Mouse (Mus musculus) heart, embryonic 13.5 days (tissue): ENCODE measurements around the gene Psap. TPM values are rescaled to one million over a fixed set of nuclear protein-coding genes. Genes with fewer than 3 reads are reported as not detected.
A peak's percentile ranks its signal among the peaks of the same experiment; 100 is the strongest.
"Not testable (repeated sequence)": the region's sequence is repeated elsewhere in the genome, so short reads cannot be mapped to it uniquely, and the experiment has no call there.

Experiments
- ATAC-seq: fragments of 200-750 bp; cut with Nextera tagmentation; 2 replicates; pipeline ENCODE4 v1.8.0; 2017; ENCODE audit warnings: moderate TSS enrichment; ENCODE audit not compliant: insufficient number of reproducible peaks, low FRiP score, low TSS enrichment; ENCODE audit errors: extremely low read depth
- H3K27ac ChIP-seq: fragments of 300-500 bp; sonication (generic); replicated peaks from 2 replicates; pipeline ENCODE4 v1.5.1; 2015; ENCODE audit warnings: moderate library complexity, mild to moderate bottlenecking, inconsistent platforms
- H3K27me3 ChIP-seq: fragments of 300-500 bp; sonication (generic); replicated peaks from 2 replicates; pipeline ENCODE4 v1.6.1; 2015; ENCODE audit warnings: mild to moderate bottlenecking, inconsistent platforms
- H3K36me3 ChIP-seq: fragments of 300-500 bp; sonication (generic); 2 replicates; pipeline ENCODE4 v1.6.1; 2015; ENCODE audit warnings: mild to moderate bottlenecking, inconsistent platforms
- H3K4me1 ChIP-seq: fragments of 300-500 bp; sonication (generic); 2 replicates; pipeline ENCODE4 v1.6.1; 2015; ENCODE audit warnings: inconsistent platforms
- H3K4me2 ChIP-seq: fragments of 300-500 bp; sonication (generic); 2 replicates; pipeline ENCODE4 v1.6.1; 2015; ENCODE audit warnings: inconsistent platforms, mild to moderate bottlenecking, moderate library complexity
- H3K4me3 ChIP-seq: fragments of 300-500 bp; sonication (generic); 2 replicates; pipeline ENCODE4 v1.5.1; 2015; ENCODE audit warnings: moderate library complexity, mild to moderate bottlenecking, inconsistent platforms
- H3K9ac ChIP-seq: fragments of 300-500 bp; sonication (generic); 2 replicates; pipeline ENCODE4 v1.6.1; 2015; ENCODE audit warnings: inconsistent platforms, mild to moderate bottlenecking, moderate library complexity
- H3K9me3 ChIP-seq: fragments of 300-500 bp; sonication (generic); 2 replicates; pipeline ENCODE4 v1.6.1; 2016; ENCODE audit warnings: inconsistent platforms
- WGBS: fragments of 180-500 bp; shearing (Covaris S2); methylation state at CpG from one replicate; pipeline ENCODE4 v1.1.7; 2015; ENCODE audit warnings: mixed read lengths; 5-methylcytosine and 5-hydroxymethylcytosine counted together
- polyA plus RNA-seq: library from polyadenylated mRNA; unstranded; fragments of >200 nt; fragmentation: Nextera tagmentation; extraction: Ambion mirVana; gene quantifications from 2 replicates; pipeline ENCODE4 v1.2.1, GENCODE M21; 2015

Psap gene
- 95.7 and 102 TPM in 2 replicates for polyA plus RNA-seq

- peak within 1 kb of the TSS; percentile 91 for H3K4me2 ChIP-seq
- no peaks in the 10 kb centered on the region for H3K9me3 ChIP-seq
- WGBS = 2% methylated on average over 54 of the region's 54 CpGs
- peaks cover 41% of the 10 kb centered on the region for H3K4me1 ChIP-seq
- H3K27me3 ChIP-seq = no peaks in the 10 kb centered on the region
- H3K27ac ChIP-seq = peak within 1 kb of the TSS; percentile 85
- peak within 1 kb of the TSS; percentile 88 for H3K4me3 ChIP-seq
- peak within 1 kb of the TSS; percentile 89 for H3K9ac ChIP-seq
- H3K36me3 ChIP-seq = 0 out of 2 replicates have a peak, but pooled peaks cover 8% of the 10 kb centered on the region
- peak; percentile 86 for ATAC-seq
These were observed at the start of gene Psap for GRCm38 (mm10) chr10:60277207-60278005. Gene Psap (plus strand): TSS chr10:60277627.

- WGBS = 63% methylated on average over 4 of the region's 4 CpGs
- H3K36me3 ChIP-seq = no peaks in the 10 kb centered on the region
These were observed 49.8 kb upstream of the Psap start for GRCm38 (mm10) chr10:60227666-60228065.

GRCm38 (mm10) chr10:60229113-60229512 lies 48.3 kb upstream of the Psap start:
- 85% methylated on average over 6 of the region's 6 CpGs for WGBS
- ATAC-seq = no peak
- Histone ChIP-seq H3K4me2 (no peak overlapping the region), H3K27ac (no peak overlapping the region), H3K4me3 (no peak overlapping the region), H3K27me3 (peaks cover 31% of the 10 kb centered on the region), H3K4me1 (no peaks in the 10 kb centered on the region), H3K9me3 (no peaks in the 10 kb centered on the region), H3K36me3 (no peaks in the 10 kb centered on the region), H3K9ac (no peak overlapping the region)

More at GRCm38 (mm10) chr10:60227666-60228065, 49.8 kb upstream of the Psap start:
- no peak overlapping the region for H3K27ac ChIP-seq
- H3K4me3 ChIP-seq = no peak overlapping the region
- no peak overlapping the region for H3K4me2 ChIP-seq
- peaks cover 39% of the 10 kb centered on the region for H3K27me3 ChIP-seq
- no peaks in the 10 kb centered on the region for H3K9me3 ChIP-seq
- no peak overlapping the region for H3K9ac ChIP-seq
- H3K4me1 ChIP-seq = no peaks in the 10 kb centered on the region
- no peak for ATAC-seq

GRCm38 (mm10) chr10:60230321-60231088 lies 46.9 kb upstream of the Psap start:
- H3K9me3 ChIP-seq = no peaks in the 10 kb centered on the region
- H3K4me1 ChIP-seq = no peaks in the 10 kb centered on the region
- no peak overlapping the region for H3K4me3 ChIP-seq
- no peak for ATAC-seq
- no peak overlapping the region for H3K9ac ChIP-seq
- no peaks in the 10 kb centered on the region for H3K36me3 ChIP-seq
- 70% methylated on average over 6 of the region's 6 CpGs for WGBS
- H3K27ac ChIP-seq = no peak overlapping the region
- H3K4me2 ChIP-seq = no peak overlapping the region
- H3K27me3 ChIP-seq = peaks cover 27% of the 10 kb centered on the region

GRCm38 (mm10) chr10:60234006-60234405 lies 43.4 kb upstream of the Psap start:
- no peaks in the 10 kb centered on the region for H3K36me3 ChIP-seq
- no peak overlapping the region for H3K4me3 ChIP-seq
- no peaks in the 10 kb centered on the region for H3K9me3 ChIP-seq
- H3K27ac ChIP-seq = no peak overlapping the region
- no peaks in the 10 kb centered on the region for H3K4me1 ChIP-seq
- 71% methylated on average over 9 of the region's 9 CpGs for WGBS
- no peak overlapping the region for H3K4me2 ChIP-seq
- ATAC-seq = no peak
- H3K27me3 ChIP-seq = peaks cover 14% of the 10 kb centered on the region
- no peak overlapping the region for H3K9ac ChIP-seq

GRCm38 (mm10) chr10:60235876-60236275 lies 41.6 kb upstream of the Psap start:
- H3K4me1 ChIP-seq, H3K27me3 ChIP-seq, H3K9me3 ChIP-seq, H3K36me3 ChIP-seq, H3K4me3 ChIP-seq, H3K27ac ChIP-seq, ATAC-seq, H3K4me2 ChIP-seq, H3K9ac ChIP-seq: not testable (repeated sequence)
- WGBS = 93% methylated on average over 6 of the region's 6 CpGs

- ATAC-seq = no peak
- no peak overlapping the region for H3K27ac ChIP-seq
- no peaks in the 10 kb centered on the region for H3K4me1 ChIP-seq
- no peak overlapping the region for H3K4me2 ChIP-seq
- H3K27me3 ChIP-seq = no peaks in the 10 kb centered on the region
- 62% methylated on average over 10 of the region's 10 CpGs for WGBS
- no peaks in the 10 kb centered on the region for H3K36me3 ChIP-seq
- H3K4me3 ChIP-seq = no peak overlapping the region
- H3K9ac ChIP-seq = no peak overlapping the region
- peaks cover 4% of the 10 kb centered on the region; the same call in 1 of the 2 replicates for H3K9me3 ChIP-seq
These were observed 39.8 kb upstream of the Psap start for GRCm38 (mm10) chr10:60237475-60238154.

- Histone ChIP-seq H3K4me3 (no peak overlapping the region), H3K27me3 (no peaks in the 10 kb centered on the region; the same call in 1 of the 2 replicates), H3K36me3 (no peaks in the 10 kb centered on the region), H3K27ac (no peak overlapping the region), H3K4me1 (no peaks in the 10 kb centered on the region), H3K9ac (no peak overlapping the region), H3K9me3 (peaks cover 8% of the 10 kb centered on the region; the same call in 1 of the 2 replicates), H3K4me2 (no peak overlapping the region)
- WGBS = 81% methylated on average over 6 of the region's 6 CpGs
- no peak for ATAC-seq
These were observed 37.0 kb upstream of the Psap start for GRCm38 (mm10) chr10:60240416-60240815.

- H3K27ac ChIP-seq = no peak overlapping the region
- H3K27me3 ChIP-seq = no peaks in the 10 kb centered on the region; the same call in 1 of the 2 replicates
- H3K4me3 ChIP-seq = no peak overlapping the region
- H3K4me1 ChIP-seq = no peaks in the 10 kb centered on the region
- no peak for ATAC-seq
- 53% methylated on average over 5 of the region's 5 CpGs for whole genome bisulfite sequencing
- no peak overlapping the region for H3K4me2 ChIP-seq
- no peaks in the 10 kb centered on the region for H3K36me3 ChIP-seq
- H3K9me3 ChIP-seq = peaks cover 8% of the 10 kb centered on the region; the same call in 1 of the 2 replicates
- H3K9ac ChIP-seq = no peak overlapping the region
These were observed 33.5 kb upstream of the Psap start for GRCm38 (mm10) chr10:60243941-60244340.

- H3K36me3 ChIP-seq = no peaks in the 10 kb centered on the region
- H3K27ac ChIP-seq = no peak overlapping the region
- WGBS = 3% methylated on average over 8 of the region's 8 CpGs
- peaks cover 8% of the 10 kb centered on the region; the same call in 1 of the 2 replicates for H3K9me3 ChIP-seq
- no peak overlapping the region for H3K9ac ChIP-seq
- no peak for ATAC-seq
- H3K4me1 ChIP-seq = no peaks in the 10 kb centered on the region
- H3K4me2 ChIP-seq = no peak overlapping the region
- no peak overlapping the region for H3K4me3 ChIP-seq
- H3K27me3 ChIP-seq = no peaks in the 10 kb centered on the region; the same call in 1 of the 2 replicates
These were observed 32.4 kb upstream of the Psap start for GRCm38 (mm10) chr10:60245041-60245440.

GRCm38 (mm10) chr10:60245635-60246034 lies 31.8 kb upstream of the Psap start:
- H3K27me3 ChIP-seq = no peaks in the 10 kb centered on the region; the same call in 1 of the 2 replicates
- ATAC-seq = no peak

More at GRCm38 (mm10) chr10:60245635-60246034, 31.8 kb upstream of the Psap start:
- Histone ChIP-seq H3K4me1 (no peaks in the 10 kb centered on the region), H3K4me2 (no peak overlapping the region), H3K9ac (no peak overlapping the region), H3K4me3 (no peak overlapping the region), H3K9me3 (0 out of 2 replicates have a peak, but pooled peaks cover 5% of the 10 kb centered on the region), H3K27ac (no peak overlapping the region), H3K36me3 (no peaks in the 10 kb centered on the region)
- 69% methylated on average over 7 of the region's 7 CpGs for WGBS
